Mouse (Mus musculus) intestine, embryonic 14.5 days (tissue): ENCODE measurements around the gene Prkcg. TPM values are rescaled to one million over a fixed set of nuclear protein-coding genes. Genes with fewer than 3 reads are reported as not detected.
"Not testable (repeated sequence)": the region's sequence is repeated elsewhere in the genome, so short reads cannot be mapped to it uniquely, and the experiment has no call there.

Experiments used
- ATAC-seq: fragments of 200-750 bp; cut with Nextera tagmentation; replicated peaks from 2 replicates; pipeline ENCODE4 v1.8.0; 2017; ENCODE audit warnings: low read depth, moderate number of reproducible peaks, moderate TSS enrichment, moderate library complexity; ENCODE audit not compliant: low FRiP score, low TSS enrichment
- DNase-seq: peaks from one replicate; pipeline ENCODE4 v3.0.0-alpha.2; 2018; ENCODE audit warnings: low spot score
- H3K27ac ChIP-seq: fragments of 300-500 bp; sonication (generic); 2 replicates; pipeline ENCODE4 v1.5.1; 2014; ENCODE audit warnings: low read depth, mild to moderate bottlenecking, control low read depth
- H3K27me3 ChIP-seq: fragments of 300-500 bp; sonication (generic); replicated peaks from 2 replicates; pipeline ENCODE4 v1.6.1; 2014; ENCODE audit warnings: low read length, control low read depth; ENCODE audit not compliant: control insufficient read depth, insufficient read depth
- H3K36me3 ChIP-seq: fragments of 300-500 bp; sonication (generic); 2 replicates; pipeline ENCODE4 v1.6.1; 2014; ENCODE audit warnings: low read length, control low read depth; ENCODE audit not compliant: control insufficient read depth, insufficient read depth
- H3K4me1 ChIP-seq: fragments of 300-500 bp; sonication (generic); replicated peaks from 2 replicates; pipeline ENCODE4 v1.6.1; 2014; ENCODE audit warnings: low read length, control low read depth, mixed read lengths; ENCODE audit not compliant: control insufficient read depth, insufficient read depth
- H3K4me2 ChIP-seq: fragments of 300-500 bp; sonication (generic); 2 replicates; pipeline ENCODE4 v1.6.1; 2014; ENCODE audit warnings: low read length
- H3K4me3 ChIP-seq: fragments of 300-500 bp; sonication (generic); 2 replicates; pipeline ENCODE4 v1.5.1; 2014; ENCODE audit warnings: low read depth, low read length, control low read depth, mixed read lengths
- H3K9ac ChIP-seq: fragments of 300-500 bp; sonication (generic); 2 replicates; pipeline ENCODE4 v1.6.1; 2014; ENCODE audit warnings: mild to moderate bottlenecking, low read length
- H3K9me3 ChIP-seq: fragments of 300-500 bp; sonication (generic); 2 replicates; pipeline ENCODE4 v1.6.1; 2016; ENCODE audit warnings: low read length, control low read depth; ENCODE audit not compliant: control insufficient read depth
- WGBS: fragments of 180-500 bp; shearing (Covaris S2); extraction: QIAGEN DNeasy Blood & Tissue Kit; methylation state at CpG from one replicate; pipeline ENCODE4 v1.1.7; 2014; 5-methylcytosine and 5-hydroxymethylcytosine counted together
- polyA plus RNA-seq: library from polyadenylated mRNA; unstranded; fragments of >200 nt; fragmentation: Nextera tagmentation; extraction: Ambion mirVana; gene quantifications from 2 replicates; pipeline ENCODE4 v1.2.1, GENCODE M21; 2014

The Prkcg gene
- polyA plus RNA-seq, 1 experiment from 2014 or later, result 0.70 TPM

GRCm38 (mm10) chr7:3283081-3283875 is 5.7 kb upstream of the Prkcg start:
- Histone ChIP-seq H3K4me3 (no peak overlapping the region), H3K4me1 (no peaks in the 10 kb centered on the region; the same call in 1 of the 2 replicates), H3K27ac (no peak overlapping the region), H3K9me3 (no peaks in the 10 kb centered on the region), H3K36me3 (no peaks in the 10 kb centered on the region), H3K27me3 (no peaks in the 10 kb centered on the region), H3K9ac (no peak overlapping the region), H3K4me2 (no peak overlapping the region)
- ATAC-seq (no peak), DNase-seq (no peak)
- 84% methylated on average over 11 of the region's 11 CpGs for WGBS

- no peak for DNase-seq
- WGBS, result 79% methylated on average over 10 of the region's 10 CpGs
- H3K36me3 ChIP-seq, result no peaks in the 10 kb centered on the region
- H3K4me3 ChIP-seq, result no peak overlapping the region
- no peak overlapping the region for H3K27ac ChIP-seq
- H3K4me1 ChIP-seq, result no peaks in the 10 kb centered on the region; the same call in 1 of the 2 replicates
- no peaks in the 10 kb centered on the region for H3K9me3 ChIP-seq
- no peak overlapping the region for H3K9ac ChIP-seq
- no peak for ATAC-seq
- no peak overlapping the region for H3K4me2 ChIP-seq
- no peaks in the 10 kb centered on the region for H3K27me3 ChIP-seq
Measured at GRCm38 (mm10) chr7:3284604-3285003, 4.4 kb upstream of the Prkcg start.

- DNase-seq (no peak), ATAC-seq (no peak)
- Histone ChIP-seq H3K9ac (no peak overlapping the region), H3K27me3 (no peaks in the 10 kb centered on the region), H3K27ac (no peak overlapping the region), H3K36me3 (no peaks in the 10 kb centered on the region), H3K4me1 (no peaks in the 10 kb centered on the region; the same call in 1 of the 2 replicates), H3K9me3 (no peaks in the 10 kb centered on the region), H3K4me2 (no peak overlapping the region), H3K4me3 (no peak overlapping the region)
- 96% methylated on average over 5 of the region's 5 CpGs for WGBS
Measured at GRCm38 (mm10) chr7:3286036-3286435, 2.9 kb upstream of the Prkcg start.

- H3K4me2 ChIP-seq, result no peak overlapping the region
- H3K9me3 ChIP-seq, result no peaks in the 10 kb centered on the region
- no peaks in the 10 kb centered on the region for H3K27me3 ChIP-seq
- H3K4me1 ChIP-seq, result peaks cover 9% of the 10 kb centered on the region; the same call in 1 of the 2 replicates
- H3K9ac ChIP-seq, result no peak overlapping the region
- WGBS, result 57% methylated on average over 7 of the region's 7 CpGs
- no peak for ATAC-seq
- peak overlapping the region; percentile 52; the same call in 1 of the 2 replicates for H3K27ac ChIP-seq
- peak; percentile 57 for DNase-seq
- H3K4me3 ChIP-seq, result no peak overlapping the region
- no peaks in the 10 kb centered on the region for H3K36me3 ChIP-seq
Measured at GRCm38 (mm10) chr7:3287186-3287585, 1.8 kb upstream of the Prkcg start.

GRCm38 (mm10) chr7:3290257-3291033 is 1.5 kb downstream of the Prkcg start:
- Histone ChIP-seq H3K27me3 (no peaks in the 10 kb centered on the region), H3K9me3 (no peaks in the 10 kb centered on the region), H3K36me3 (peaks cover 13% of the 10 kb centered on the region; the same call in 1 of the 2 replicates), H3K9ac (peak overlapping the region; percentile 72), H3K27ac (peak overlapping the region; percentile 98), H3K4me3 (peak overlapping the region; percentile 57), H3K4me1 (peaks cover 23% of the 10 kb centered on the region), H3K4me2 (peak overlapping the region; percentile 75)
- 2% methylated on average over 18 of the region's 18 CpGs for WGBS
- DNase-seq, result peak; percentile 98
- ATAC-seq, result peak; percentile 79

GRCm38 (mm10) chr7:3291197-3291596 is 2.2 kb downstream of the Prkcg start:
- WGBS, result 18% methylated on average over 6 of the region's 6 CpGs
- peak overlapping the region; percentile 98 for H3K27ac ChIP-seq
- peaks cover 27% of the 10 kb centered on the region for H3K4me1 ChIP-seq
- H3K9ac ChIP-seq, result peak overlapping the region; percentile 72
- H3K4me3 ChIP-seq, result peak overlapping the region; percentile 57
- H3K36me3 ChIP-seq, result peaks cover 19% of the 10 kb centered on the region
- DNase-seq, result peak; percentile 70
- H3K4me2 ChIP-seq, result peak overlapping the region; percentile 75
- no peaks in the 10 kb centered on the region for H3K27me3 ChIP-seq
- no peaks in the 10 kb centered on the region for H3K9me3 ChIP-seq
- ATAC-seq, result no peak; the same call in 1 of the 2 replicates

GRCm38 (mm10) chr7:3291764-3292163 is 2.8 kb downstream of the Prkcg start:
- Histone ChIP-seq H3K4me3 (peak overlapping the region; percentile 57), H3K27me3 (no peaks in the 10 kb centered on the region), H3K9ac (peak overlapping the region; percentile 72), H3K9me3 (no peaks in the 10 kb centered on the region), H3K27ac (peak overlapping the region; percentile 98), H3K36me3 (peaks cover 25% of the 10 kb centered on the region), H3K4me2 (peak overlapping the region; percentile 75), H3K4me1 (peaks cover 32% of the 10 kb centered on the region)
- no peak for DNase-seq
- no peak for ATAC-seq
- 56% methylated on average over 3 of the region's 3 CpGs for WGBS

- Histone ChIP-seq H3K4me1 (peaks cover 32% of the 10 kb centered on the region), H3K4me2 (peak overlapping the region; percentile 75), H3K4me3 (peak overlapping the region; percentile 57), H3K36me3 (peaks cover 30% of the 10 kb centered on the region), H3K27ac (peak overlapping the region; percentile 98), H3K9ac (peak overlapping the region; percentile 72)
- DNase-seq, result peak; percentile 60
- ATAC-seq, H3K27me3 ChIP-seq, H3K9me3 ChIP-seq: not testable (repeated sequence)
- WGBS, result 61% methylated on average over 11 of the region's 12 CpGs
Measured at GRCm38 (mm10) chr7:3292271-3292670, 3.3 kb downstream of the Prkcg start.
